Mouse (Mus musculus) C2C12 (cell line): ENCODE measurements around the gene Cox7a1. TPM values are rescaled to one million over a fixed set of nuclear protein-coding genes. Genes with fewer than 3 reads are reported as not detected.

Experiments
- H3K27me3 ChIP-seq: one replicate; pipeline ENCODE4 v1.6.1; 2011; ENCODE audit not compliant: control insufficient read depth, insufficient read depth, insufficient read length
- H3K36me3 ChIP-seq: one replicate; pipeline ENCODE4 v1.6.1; 2011; ENCODE audit not compliant: control insufficient read depth, insufficient read depth
- H3K4me3 ChIP-seq: one replicate; pipeline ENCODE4 v1.5.1; 2011; ENCODE audit warnings: mild to moderate bottlenecking, control low read depth; ENCODE audit not compliant: poor library complexity, insufficient read depth, severe bottlenecking
- H3K79me2 ChIP-seq: one replicate; pipeline ENCODE4 v1.6.1; 2011; ENCODE audit not compliant: control insufficient read depth, insufficient read depth
- H3K79me3 ChIP-seq: one replicate; pipeline ENCODE4 v1.6.1; 2011; ENCODE audit warnings: low read depth, control low read depth
- H3ac ChIP-seq: one replicate; pipeline ENCODE3; 2011; ENCODE audit warnings: low read depth; ENCODE audit not compliant: control insufficient read depth, insufficient read length
- CEBPB ChIP-seq: IDR thresholded peaks from one replicate; pipeline ENCODE4 v1.6.1; 2011; ENCODE audit warnings: low read depth, mild to moderate bottlenecking, control low read depth, moderate library complexity
- CTCF ChIP-seq: IDR thresholded peaks from one replicate; pipeline ENCODE4 v1.5.1; 2011; ENCODE audit not compliant: control insufficient read depth, insufficient read depth, insufficient read length
- FOSL1 ChIP-seq: IDR thresholded peaks from one replicate; pipeline ENCODE4 v1.8.0; 2011; ENCODE audit warnings: mild to moderate bottlenecking, low read length; ENCODE audit not compliant: poor library complexity, insufficient read depth, severe bottlenecking
- MAX ChIP-seq: IDR thresholded peaks from one replicate; pipeline ENCODE4 v1.6.1; 2011; ENCODE audit warnings: mild to moderate bottlenecking, control low read depth
- MYOD1 ChIP-seq: IDR thresholded peaks from one replicate; pipeline ENCODE4 v1.6.1; 2011; ENCODE audit warnings: low read depth; ENCODE audit not compliant: control insufficient read depth, insufficient read length
- MYOG ChIP-seq: IDR thresholded peaks from one replicate; pipeline ENCODE4 v1.6.1; 2011; ENCODE audit not compliant: control insufficient read depth, insufficient read length; ENCODE audit errors: extremely low read depth
- USF1 ChIP-seq: IDR thresholded peaks from one replicate; pipeline ENCODE4 v1.6.1; 2011; ENCODE audit warnings: low read depth, mild to moderate bottlenecking, control low read depth, moderate library complexity
- polyA plus RNA-seq: library from polyadenylated mRNA; unstranded; fragments of >200 nt; fragmentation: generic; extraction: Trizol; gene quantifications from one replicate; pipeline ENCODE4 v1.2.1, GENCODE M21; 2012; ENCODE audit warnings: missing spikeins

Cox7a1 gene
- polyA plus RNA-seq, 1 experiment = 7.9 TPM

- no peaks in the 10 kb centered on the region for H3K79me2 ChIP-seq
- no peak for TF ChIP-seq FOSL1
- TF ChIP-seq USF1 = no peak
- TF ChIP-seq MYOD1 = no peak
- no peak for TF ChIP-seq CTCF
- no peaks in the 10 kb centered on the region for H3K27me3 ChIP-seq
- no peak overlapping the region for H3ac ChIP-seq
- no peaks in the 10 kb centered on the region for H3K36me3 ChIP-seq
- H3K79me3 ChIP-seq = no peaks in the 10 kb centered on the region
- no peak overlapping the region for H3K4me3 ChIP-seq
These were observed 27.1 kb downstream of the Cox7a1 start for GRCm38 (mm10) chr7:30211025-30211424.

- H3K27me3 ChIP-seq = no peaks in the 10 kb centered on the region
- H3K36me3 ChIP-seq = no peaks in the 10 kb centered on the region
- H3K79me3 ChIP-seq = no peaks in the 10 kb centered on the region
- no peak overlapping the region for H3ac ChIP-seq
- no peaks in the 10 kb centered on the region for H3K79me2 ChIP-seq
- TF ChIP-seq CTCF (no peak), USF1 (no peak), FOSL1 (no peak), CEBPB (no peak), MAX (no peak), MYOD1 (no peak), MYOG (no peak)
- H3K4me3 ChIP-seq = no peak overlapping the region
These were observed 29.9 kb downstream of the Cox7a1 start for GRCm38 (mm10) chr7:30213881-30214280.

GRCm38 (mm10) chr7:30215875-30216274, 31.9 kb downstream of the Cox7a1 start:
- Histone ChIP-seq H3K27me3 (no peaks in the 10 kb centered on the region), H3K79me2 (no peaks in the 10 kb centered on the region), H3K36me3 (no peaks in the 10 kb centered on the region), H3K79me3 (no peaks in the 10 kb centered on the region), H3ac (no peak overlapping the region), H3K4me3 (no peak overlapping the region)
- no peak for TF ChIP-seq MYOG
- no peak for TF ChIP-seq MYOD1
- no peak for TF ChIP-seq USF1
- TF ChIP-seq FOSL1 = no peak
- TF ChIP-seq CTCF = no peak
- no peak for TF ChIP-seq CEBPB
- TF ChIP-seq MAX = no peak

DNA sequence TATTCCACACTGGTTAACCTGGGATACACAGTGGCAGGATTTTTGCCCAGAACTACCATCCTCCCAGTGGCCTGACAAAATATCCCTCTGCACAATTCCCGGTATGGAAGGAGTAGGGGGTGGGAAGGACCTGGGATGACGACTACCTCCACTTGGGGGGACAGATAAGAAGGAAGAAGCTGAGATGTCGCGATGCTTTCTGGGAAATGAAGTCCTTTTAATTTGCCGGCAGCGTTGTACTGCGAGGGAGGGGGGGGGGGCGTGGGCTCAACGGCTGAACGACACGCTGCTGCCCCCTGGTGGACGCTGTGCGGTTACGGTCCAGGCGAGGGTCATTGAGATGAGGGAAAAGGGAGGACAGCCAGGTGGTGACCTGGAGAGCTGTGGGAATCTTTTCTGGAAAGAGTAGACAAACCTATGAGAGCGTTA, 32.8 kb downstream of the Cox7a1 start:
- no peak overlapping the region for H3ac ChIP-seq
- H3K27me3 ChIP-seq = no peaks in the 10 kb centered on the region
- H3K4me3 ChIP-seq = no peak overlapping the region
- no peaks in the 10 kb centered on the region for H3K79me3 ChIP-seq
- no peaks in the 10 kb centered on the region for H3K79me2 ChIP-seq
- TF ChIP-seq CEBPB (no peak), FOSL1 (no peak), USF1 (no peak), MYOG (no peak), MAX (no peak), CTCF (peak; percentile 93)
- no peaks in the 10 kb centered on the region for H3K36me3 ChIP-seq

- Histone ChIP-seq H3K79me2 (no peaks in the 10 kb centered on the region), H3K79me3 (no peaks in the 10 kb centered on the region), H3ac (no peak overlapping the region), H3K4me3 (no peak overlapping the region), H3K27me3 (no peaks in the 10 kb centered on the region), H3K36me3 (no peaks in the 10 kb centered on the region)
- TF ChIP-seq CTCF (no peak), USF1 (no peak), FOSL1 (no peak), MYOD1 (no peak), MYOG (no peak), MAX (no peak), CEBPB (no peak)
These were observed 33.3 kb downstream of the Cox7a1 start for GRCm38 (mm10) chr7:30217277-30217676.

DNA sequence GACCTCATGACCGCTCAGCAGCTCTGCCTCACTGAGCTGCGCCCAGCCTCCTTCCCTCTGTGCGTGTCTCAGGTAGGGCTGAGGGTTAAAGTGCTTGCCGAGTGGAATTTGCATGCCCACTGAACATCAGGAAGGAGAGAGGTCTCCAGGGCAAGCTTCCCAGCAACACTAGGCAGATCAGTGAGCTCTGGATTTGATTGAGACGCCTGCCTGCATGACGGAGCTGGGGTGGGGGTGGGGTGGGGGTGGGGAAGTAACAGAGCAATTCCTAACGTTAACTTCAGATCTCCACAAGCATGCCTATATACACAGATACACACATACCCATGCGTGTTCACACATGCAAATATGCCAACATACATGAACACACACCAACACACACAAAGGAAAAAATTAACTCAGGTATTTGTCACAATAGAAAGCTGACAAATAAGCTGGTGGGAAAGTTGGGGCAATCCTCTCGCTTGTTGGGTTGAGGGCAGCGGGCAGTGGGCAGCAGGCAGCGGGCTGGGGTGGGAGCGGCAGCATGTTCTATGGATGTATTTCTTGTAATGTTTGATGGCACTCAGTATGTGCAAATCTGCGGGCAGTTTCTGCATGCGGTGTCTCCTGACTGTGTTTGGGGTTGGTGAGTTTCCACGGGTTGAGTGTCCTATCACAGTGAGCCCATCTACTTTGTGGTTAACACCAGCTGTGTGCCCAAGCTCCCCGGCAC, 35.5 kb downstream of the Cox7a1 start:
- no peak for TF ChIP-seq FOSL1
- TF ChIP-seq USF1 = no peak
- TF ChIP-seq MYOG = no peak
- TF ChIP-seq CEBPB = no peak
- TF ChIP-seq MAX = no peak
- TF ChIP-seq CTCF = no peak
- no peak for TF ChIP-seq MYOD1
- no peak overlapping the region for H3ac ChIP-seq
- no peaks in the 10 kb centered on the region for H3K79me3 ChIP-seq
- H3K36me3 ChIP-seq = peaks cover 5% of the 10 kb centered on the region
- H3K79me2 ChIP-seq = no peaks in the 10 kb centered on the region
- no peak overlapping the region for H3K4me3 ChIP-seq
- no peaks in the 10 kb centered on the region for H3K27me3 ChIP-seq
